In genomic region chr6:86059151-86059853, GRCm38 (mm10) we compare ENCODE assay signal across 15 mouse cellular contexts. TPM values are rescaled to one million over a fixed set of nuclear protein-coding genes. Genes with fewer than 3 reads are reported as not detected.
DNase-seq lines count a peak whose midpoint lies in the region; ATAC-seq lines count a peak whose summit lies in the region.
"Had no signal": no experiment of that assay in that cellular context is flagged by ENCODE, and none has a peak within 500 bp of the region (broad histone marks: within the 10 kb centered on the region; RNA-seq: fewer than 3 reads in every experiment).

No protein-coding gene starts in this region.

- peak overlapping the region; percentile 44 for H3K4me2 ChIP-seq in midbrain, embryonic 14.5 days (ENCODE audit: low read length)

- 35% methylated on average over 7 of the region's 7 CpGs for WGBS in hindbrain, embryonic 10.5 days
- WGBS in midbrain, embryonic 14.5 days: 11% methylated on average over 7 of the region's 7 CpGs

- H3K9me3 ChIP-seq in hindbrain, embryonic 10.5 days: no peaks in the 10 kb centered on the region
- H3K9me3 ChIP-seq in midbrain, embryonic 14.5 days (ENCODE audit: control insufficient read depth, low read length): no peaks in the 10 kb centered on the region

- peak overlapping the region; percentile 32 for H3K9ac ChIP-seq in midbrain, embryonic 14.5 days (replicated peaks; ENCODE audit: low read length)

- H3K27me3 ChIP-seq in hindbrain, embryonic 10.5 days (ENCODE audit: insufficient read depth, poor library complexity, severe bottlenecking): no peaks in the 10 kb centered on the region
- H3K27me3 ChIP-seq in midbrain, embryonic 14.5 days (ENCODE audit: control insufficient read depth, insufficient read depth, low read length): no peaks in the 10 kb centered on the region

- peak overlapping the region; percentile 27; the same call in 1 of the 2 replicates for H3K4me3 ChIP-seq in hindbrain, embryonic 10.5 days
- H3K4me3 ChIP-seq in midbrain, embryonic 14.5 days (replicated peaks; ENCODE audit: low read depth, low read length): peak overlapping the region; percentile 11

- no peaks in the 10 kb centered on the region for H3K36me3 ChIP-seq in hindbrain, embryonic 10.5 days
- no peaks in the 10 kb centered on the region for H3K36me3 ChIP-seq in midbrain, embryonic 14.5 days (ENCODE audit: control insufficient read depth, insufficient read depth, low read length)

- peak; percentile 43 for DNase-seq in 416B (ENCODE audit: low read depth)
- DNase-seq in embryo, embryonic 10.5 days (ENCODE audit: low spot score): peak; percentile 68
- DNase-seq in hindbrain, embryonic 10.5 days (ENCODE audit: low spot score): peak; percentile 58
- DNase-seq in midbrain, embryonic 14.5 days: peak; percentile 75
- no peak for DNase-seq in gastrocnemius, postnatal 10 days
- DNase-seq in adrenal gland, adult 8-10 months: no peak
- DNase-seq in adrenal gland, adult (ENCODE audit: inconsistent age in 2 of 2, low spot score in 1 of 2): no peak
- DNase-seq: kidney, postnatal 14 days; lung, adult 2 months; right cerebral cortex, postnatal 25 days had no signal

- peaks cover 67% of the 10 kb centered on the region for H3K4me1 ChIP-seq in hindbrain, embryonic 10.5 days (replicated peaks)
- H3K4me1 ChIP-seq in midbrain, embryonic 14.5 days (ENCODE audit: control insufficient read depth, insufficient read depth, low read length): peaks cover 72% of the 10 kb centered on the region

- peak overlapping the region; percentile 85 for H3K27ac ChIP-seq in hindbrain, embryonic 10.5 days
- peak overlapping the region; percentile 93 for H3K27ac ChIP-seq in midbrain, embryonic 14.5 days (replicated peaks; ENCODE audit: low read depth, low read length)

- peak; percentile 89 for ATAC-seq in midbrain, embryonic 14.5 days (ENCODE audit: low FRiP score, low TSS enrichment)

RNA-seq across cellular contexts. Expression of gene Add2, which starts 30.8 kb away (rescaled TPM):
- 43.6 and 84.1 TPM in 2 replicates for polyA plus RNA-seq in hindbrain, embryonic 10.5 days (2016; fragmentation: Nextera tagmentation; extraction: Ambion mirVana)
- 117 and 136 TPM in 2 replicates for polyA plus RNA-seq in midbrain, embryonic 14.5 days (2014; fragmentation: Nextera tagmentation; extraction: Ambion mirVana)
- total RNA-seq in gastrocnemius, postnatal 10 days (2021): 1 to 10 TPM in 1 of 2 experiments, under 1 TPM in 1; 0.68 to 1.9 TPM
- total RNA-seq in adrenal gland, adult 8-10 months (2022): 1 to 10 TPM in 3 of 4 experiments, under 1 TPM in 1; 0.75 to 2.9 (median 2.3) TPM
- total RNA-seq: CH12.LX had no signal

RNA-seq across cellular contexts. Expression of gene Figla, which starts 43.3 kb away (rescaled TPM):
- not detected in 2 replicates for polyA plus RNA-seq in hindbrain, embryonic 10.5 days (2016; fragmentation: Nextera tagmentation; extraction: Ambion mirVana)
- polyA plus RNA-seq in midbrain, embryonic 14.5 days (2014; fragmentation: Nextera tagmentation; extraction: Ambion mirVana): not detected in 2 replicates
- not detected for total RNA-seq in gastrocnemius, postnatal 10 days (2021)
- total RNA-seq in adrenal gland, adult 8-10 months (2022): not detected
- total RNA-seq: CH12.LX; gastrocnemius, postnatal 4 days; heart, postnatal 25 days; left cerebral cortex, postnatal 36 days had no signal
- polyA plus RNA-seq: lung, adult 2 months; stomach, embryonic 16.5 days had no signal

Comparison
In these comparisons a context has a peak if more than half of its experiments do, and no peak if none do; other contexts are left out.
1. DNase-seq: peak in 416B (single experiment), embryo, embryonic 10.5 days (single experiment), hindbrain, embryonic 10.5 days (single experiment) and midbrain, embryonic 14.5 days (single experiment); none in gastrocnemius, postnatal 10 days (single experiment), adrenal gland, adult 8-10 months (single experiment) and adrenal gland, adult (0 of 2).